Mouse (Mus musculus) fat pad, adult 2 months (tissue): ENCODE results near the gene Mtmr14.

ENCODE experiments used
- DNase-seq: peaks from one replicate; pipeline ENCODE4 v3.0.0-alpha.2; 2011; ENCODE audit warnings: low read depth, low spot score; ENCODE audit errors: extremely low read depth

Mtmr14 gene

GRCm38 (mm10) chr6:113276846-113277245, 39.2 kb downstream of the Mtmr14 start:
- DNase-seq: no peak

- no peak for DNase-seq
Measured at GRCm38 (mm10) chr6:113281676-113282075, 44.0 kb downstream of the Mtmr14 start.

- no peak for DNase-seq
Measured at GRCm38 (mm10) chr6:113282101-113282802, 44.6 kb downstream of the Mtmr14 start, which contains the start of gene Cpne9. Gene Cpne9 (plus strand): TSS chr6:113282307.

GRCm38 (mm10) chr6:113282969-113283368, 45.3 kb downstream of the Mtmr14 start:
- DNase-seq: no peak

- DNase-seq: no peak
Measured at GRCm38 (mm10) chr6:113283500-113283899, 45.9 kb downstream of the Mtmr14 start.

- no peak for DNase-seq
Measured at GRCm38 (mm10) chr6:113284931-113285330, 47.3 kb downstream of the Mtmr14 start.

GRCm38 (mm10) chr6:113286316-113286715, 48.7 kb downstream of the Mtmr14 start:
- DNase-seq: no peak

- no peak for DNase-seq
Measured at GRCm38 (mm10) chr6:113287236-113287635, 49.6 kb downstream of the Mtmr14 start.

GRCm38 (mm10) chr6:113289346-113289745, 51.7 kb downstream of the Mtmr14 start:
- DNase-seq: no peak

- DNase-seq: no peak
Measured at GRCm38 (mm10) chr6:113290346-113290745, 52.7 kb downstream of the Mtmr14 start.

- no peak for DNase-seq
Measured at GRCm38 (mm10) chr6:113292938-113293337, 55.3 kb downstream of the Mtmr14 start.

GRCm38 (mm10) chr6:113296046-113296445, 58.4 kb downstream of the Mtmr14 start:
- DNase-seq: no peak

GRCm38 (mm10) chr6:113296639-113297038, 59.0 kb downstream of the Mtmr14 start:
- DNase-seq: no peak

- no peak for DNase-seq
Measured at GRCm38 (mm10) chr6:113301350-113301749, 63.7 kb downstream of the Mtmr14 start.

GRCm38 (mm10) chr6:113302258-113302657, 64.6 kb downstream of the Mtmr14 start:
- DNase-seq: no peak

- peak; percentile 92 for DNase-seq
Measured at GRCm38 (mm10) chr6:113306322-113306985, 68.8 kb downstream of the Mtmr14 start.

GRCm38 (mm10) chr6:113306986-113307349, 69.3 kb downstream of the Mtmr14 start, which contains the start of gene Brpf1:
Gene Brpf1 (plus strand): TSS chr6:113307137.
- DNase-seq: no peak

GRCm38 (mm10) chr6:113307481-113308121, 70.0 kb downstream of the Mtmr14 start:
- DNase-seq: no peak

- no peak for DNase-seq
Measured at GRCm38 (mm10) chr6:113308141-113308540, 70.5 kb downstream of the Mtmr14 start.

- DNase-seq: no peak
Measured at GRCm38 (mm10) chr6:113315972-113316371, 78.3 kb downstream of the Mtmr14 start.

GRCm38 (mm10) chr6:113326533-113327315, 89.1 kb downstream of the Mtmr14 start, which contains the start of gene Ogg1:
Gene Ogg1 (plus strand): TSS chr6:113326972.
- DNase-seq: peak; percentile 92
